Mouse (Mus musculus) Patski (cell line): ENCODE data around the gene Phf21b. TPM values are rescaled to one million over a fixed set of nuclear protein-coding genes. Genes with fewer than 3 reads are reported as not detected.

Experiments
- ATAC-seq: fragments of 100-300 bp; one replicate; pipeline ENCODE4 v1.8.0; 2021
- CTCF ChIA-PET: fragments of 350-600 bp; sonication (Branson Sonifier 250); formaldehyde crosslinking; loops from one replicate; lab custom pipeline; 2022; ENCODE audit warnings: inconsistent platforms; lab: Charles Lee
- POLR2A ChIA-PET: fragments of 350-600 bp; sonication (Branson Sonifier 250); formaldehyde crosslinking; loops from one replicate; lab custom pipeline; 2022; ENCODE audit warnings: antibody characterized with exemption, inconsistent platforms; lab: Charles Lee
- DNase-seq: peaks from one replicate; pipeline ENCODE4 v3.0.0-alpha.2; 2011; ENCODE audit warnings: low read depth, low spot score
- H3K27me3 ChIP-seq: fragments of 371-371 bp; one replicate; pipeline ENCODE4 v1.5.1; 2021
- CTCF ChIP-seq: fragments of 100-300 bp; IDR thresholded peaks from one replicate; pipeline ENCODE4 v1.5.1; 2021
- in situ Hi-C: fragments of 300-500 bp; cut with MboI; formaldehyde crosslinking; loops from 3 replicates; pipeline ENCODE4 v1.11.1; 2018; ENCODE audit warnings: low pct_unique_long_range_greater_than_20kb, mixed read lengths
- polyA plus RNA-seq: library from polyadenylated mRNA; unstranded; gene quantifications from one replicate; pipeline ENCODE4 v1.2.3, GENCODE M21; 2021

Phf21b gene
- polyA plus RNA-seq, 1 experiment from 2014 or later, result 1.8 TPM

DNA sequence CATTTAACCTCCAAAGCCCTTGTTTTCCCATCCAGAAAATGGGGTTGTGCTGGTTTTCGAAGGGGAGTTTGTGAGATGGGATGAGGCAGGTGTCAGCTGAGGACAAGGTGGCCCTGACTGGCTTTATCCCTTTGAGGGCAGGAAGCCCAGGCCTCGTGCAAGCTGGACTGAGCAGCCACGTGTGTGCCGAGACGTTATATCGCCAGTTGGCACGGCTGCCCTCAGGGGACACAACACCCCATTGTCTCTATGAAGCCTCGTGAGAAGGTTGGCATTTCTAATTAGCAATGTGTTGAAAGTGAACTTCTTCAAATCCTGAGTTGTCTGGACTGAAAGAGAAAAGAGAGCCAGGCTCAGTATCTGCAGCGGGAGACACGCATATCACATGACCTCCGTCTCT lies 37.6 kb downstream of the Phf21b start:
- no peak for TF ChIP-seq CTCF
- no peaks in the 10 kb centered on the region for H3K27me3 ChIP-seq
- in situ Hi-C loops, result no loop called here
- POLR2A ChIA-PET, result no interaction called here
- CTCF ChIA-PET, result no interaction called here
- DNase-seq, result no peak
- no peak for ATAC-seq

DNA sequence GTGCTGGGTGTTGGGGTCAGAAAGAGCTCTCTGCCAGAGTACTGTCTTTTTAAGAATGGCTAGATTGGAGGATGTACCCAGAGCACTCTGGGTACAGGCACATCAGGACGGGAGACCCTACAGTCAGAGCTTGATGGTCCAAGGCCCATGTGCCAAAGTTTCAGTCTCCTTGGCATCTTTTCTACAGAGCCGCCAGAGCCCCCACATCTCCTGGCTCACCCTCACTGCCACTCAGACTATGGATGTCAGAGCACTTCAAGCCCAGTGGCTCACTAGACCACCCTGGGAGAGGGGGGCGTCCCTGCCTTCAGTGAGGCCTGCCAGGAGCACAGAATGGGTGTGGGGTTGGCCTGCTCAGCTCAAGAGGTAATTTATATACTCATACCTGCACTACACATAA lies 38.3 kb downstream of the Phf21b start:
- CTCF ChIA-PET, result no interaction called here
- POLR2A ChIA-PET, result no interaction called here

DNA sequence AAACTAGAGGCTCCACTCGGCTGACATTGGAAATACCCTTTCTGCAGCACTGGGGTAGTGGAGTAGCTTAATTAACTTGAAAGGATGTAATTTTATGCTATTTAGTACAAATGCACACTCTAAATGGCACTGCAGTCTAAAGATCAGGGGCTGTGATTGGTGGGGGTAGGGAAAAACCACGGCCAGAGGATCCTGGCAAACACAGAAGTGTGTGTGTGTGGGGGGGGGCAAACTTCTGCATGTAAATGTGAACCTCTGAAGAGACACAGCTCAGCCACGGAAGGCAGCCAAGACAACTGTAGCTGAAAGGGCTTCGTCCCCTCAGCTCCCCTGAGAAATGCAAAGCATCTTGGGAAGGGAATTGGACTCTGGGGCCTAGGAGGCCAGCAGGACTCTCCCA lies 40.7 kb downstream of the Phf21b start:
- in situ Hi-C loops, result no loop called here
- no peaks in the 10 kb centered on the region for H3K27me3 ChIP-seq
- TF ChIP-seq CTCF, result no peak
- POLR2A ChIA-PET, result no interaction called here
- CTCF ChIA-PET, result no interaction called here
- ATAC-seq (no peak), DNase-seq (no peak)

More for the DNA sequence above, 38.3 kb downstream of the Phf21b start:
- no peak for TF ChIP-seq CTCF
- DNase-seq (no peak), ATAC-seq (no peak)
- H3K27me3 ChIP-seq, result no peaks in the 10 kb centered on the region
- in situ Hi-C loops, result no loop called here

DNA sequence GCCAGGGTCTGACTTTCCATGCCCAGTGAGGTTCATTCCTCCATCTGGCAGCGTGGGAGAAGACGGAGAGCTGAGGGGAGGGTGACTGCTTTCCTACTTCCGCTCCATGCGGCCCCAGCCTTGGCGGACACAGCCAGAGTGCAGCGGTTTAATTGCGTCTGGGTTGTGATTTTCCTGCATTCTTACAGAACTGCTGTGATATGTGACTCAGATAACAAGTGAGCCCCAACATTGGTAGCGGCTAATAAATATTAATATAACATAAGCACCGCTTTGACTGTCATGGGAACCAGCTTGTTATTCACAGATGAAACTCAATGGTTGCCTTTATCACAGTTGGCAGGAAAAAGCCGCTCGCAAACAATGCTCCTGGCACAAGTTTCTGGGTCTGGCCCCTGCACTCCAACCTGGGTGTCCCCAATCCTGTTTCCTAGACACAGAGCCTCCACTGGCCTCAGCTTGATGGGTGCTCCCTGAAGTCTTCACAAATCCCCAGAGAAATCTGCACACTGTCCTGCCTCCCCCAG lies 43.0 kb downstream of the Phf21b start:
- DNase-seq (no peak), ATAC-seq (no peak)
- ChIA-PET POLR2A (no interaction called here), CTCF (no interaction called here)
- in situ Hi-C loops, result no loop called here
- TF ChIP-seq CTCF, result no peak
- no peaks in the 10 kb centered on the region for H3K27me3 ChIP-seq

DNA sequence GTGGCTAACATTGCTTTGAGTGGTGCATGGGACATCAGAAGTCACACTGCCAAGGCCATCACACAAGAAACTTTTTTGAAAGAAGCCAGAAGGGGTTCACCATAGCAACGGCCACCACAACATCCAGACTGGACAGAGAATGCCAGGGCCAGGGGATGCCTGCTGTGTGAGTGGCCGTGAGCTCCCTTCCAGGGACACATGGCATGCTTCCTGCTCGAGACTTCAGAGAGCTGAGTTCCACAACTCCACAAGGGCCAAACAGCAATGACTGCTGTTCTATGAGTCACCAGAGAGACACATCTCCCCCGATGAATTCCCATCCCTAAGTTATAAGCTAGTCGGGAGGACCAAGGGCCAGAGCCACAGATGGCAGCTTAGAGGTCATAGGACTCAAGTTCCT lies 44.7 kb downstream of the Phf21b start:
- ATAC-seq (no peak), DNase-seq (no peak)
- H3K27me3 ChIP-seq, result no peaks in the 10 kb centered on the region
- POLR2A ChIA-PET, result no interaction called here
- CTCF ChIA-PET, result no interaction called here
- TF ChIP-seq CTCF, result no peak
- in situ Hi-C loops, result no loop called here

DNA sequence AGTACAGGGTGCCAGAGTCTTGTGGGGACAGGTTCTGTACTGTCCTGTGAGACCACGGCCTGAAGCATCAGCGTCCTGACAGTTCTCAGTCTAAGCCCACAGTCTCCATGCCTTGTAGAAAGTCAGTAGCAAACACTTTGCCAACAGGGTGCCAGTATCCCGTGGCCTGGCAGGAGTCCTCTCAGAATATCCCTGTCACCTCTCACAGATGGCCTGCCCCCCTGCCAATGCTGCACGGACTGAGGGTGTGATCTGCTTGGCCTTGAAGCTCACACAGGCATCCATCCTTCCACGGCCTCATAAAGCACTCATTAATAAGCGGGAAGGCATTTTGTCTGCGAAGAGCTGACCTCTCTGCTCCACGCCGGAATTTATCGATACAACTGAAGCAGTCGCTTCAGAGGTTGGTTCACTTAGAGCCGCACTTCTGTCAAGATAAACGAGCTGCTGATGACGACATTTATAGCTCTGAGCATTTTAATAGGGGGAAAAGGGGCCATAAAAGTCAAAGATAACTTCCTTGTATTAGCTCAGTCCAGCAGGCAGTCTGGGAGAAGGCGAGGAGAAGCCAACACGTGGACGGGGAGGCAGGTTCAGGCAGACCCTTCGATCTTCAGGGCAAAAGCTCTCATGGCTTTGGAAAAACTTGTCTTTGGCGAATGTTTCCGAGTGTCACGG lies 46.4 kb downstream of the Phf21b start:
- no peaks in the 10 kb centered on the region for H3K27me3 ChIP-seq
- CTCF ChIA-PET, result no interaction called here
- DNase-seq, result no peak
- in situ Hi-C loops, result no loop called here
- no peak for TF ChIP-seq CTCF
- no peak for ATAC-seq
- POLR2A ChIA-PET, result no interaction called here

DNA sequence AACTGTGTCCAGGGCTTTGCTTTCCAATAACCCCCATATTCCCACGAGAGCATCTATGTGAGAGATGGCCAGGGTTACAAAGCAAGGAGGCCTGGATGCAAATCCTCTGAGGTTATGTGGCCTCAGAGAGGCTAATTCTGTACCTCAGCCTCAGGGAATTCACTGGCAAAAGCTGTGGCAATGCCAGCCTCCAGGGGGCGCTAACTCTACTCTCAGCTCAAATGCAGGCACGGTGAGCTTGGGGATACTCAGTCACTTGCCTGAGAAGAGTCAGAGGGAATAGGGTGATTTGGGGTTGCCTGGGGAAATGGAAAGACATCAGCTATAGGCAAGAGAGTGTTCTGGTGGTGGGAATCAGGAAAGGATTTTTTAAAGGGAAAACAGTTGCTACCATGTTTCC lies 52.2 kb downstream of the Phf21b start:
- no peak for DNase-seq
- CTCF ChIA-PET, result interaction anchor here (0.7 to 1.4 kb wide), 6 partner anchors 13 to 268 kb away, joined by 3 to 4 read pairs (median 4); partner anchors contain the start of gene 5031439G07Rik
- no peak for ATAC-seq
- no peaks in the 10 kb centered on the region for H3K27me3 ChIP-seq
- TF ChIP-seq CTCF, result no peak
- in situ Hi-C loops, result no loop called here
- POLR2A ChIA-PET, result no interaction called here

DNA sequence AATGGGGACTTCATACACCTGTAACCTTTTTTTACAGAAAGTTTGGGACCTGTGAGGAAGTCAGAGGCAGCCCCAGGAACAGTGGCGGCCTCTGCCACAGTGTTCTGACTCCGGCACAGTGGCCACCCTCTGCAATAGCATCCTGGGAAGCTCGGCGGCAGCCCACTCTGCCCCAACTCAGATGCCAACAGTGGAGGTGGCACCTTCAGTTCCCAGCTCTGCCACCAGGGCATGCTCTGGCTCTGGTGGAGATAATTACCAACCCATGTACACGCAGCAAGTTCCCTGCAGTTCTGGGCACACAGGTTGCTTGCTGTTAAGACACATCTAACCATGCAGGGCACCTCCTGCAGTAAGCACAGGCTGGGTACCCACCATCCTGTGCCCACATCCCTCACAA lies 55.7 kb downstream of the Phf21b start:
- DNase-seq (no peak), ATAC-seq (no peak)
- in situ Hi-C loops, result no loop called here
- no peaks in the 10 kb centered on the region for H3K27me3 ChIP-seq
- POLR2A ChIA-PET, result interaction anchor here (0.9 kb wide), 1 partner anchor 198 kb away, joined by 3 read pairs; no protein-coding TSS in a partner anchor
- TF ChIP-seq CTCF, result no peak
- CTCF ChIA-PET, result interaction anchor here (1.9 kb wide), 1 partner anchor 92 kb away, joined by 6 read pairs; no protein-coding TSS in a partner anchor

DNA sequence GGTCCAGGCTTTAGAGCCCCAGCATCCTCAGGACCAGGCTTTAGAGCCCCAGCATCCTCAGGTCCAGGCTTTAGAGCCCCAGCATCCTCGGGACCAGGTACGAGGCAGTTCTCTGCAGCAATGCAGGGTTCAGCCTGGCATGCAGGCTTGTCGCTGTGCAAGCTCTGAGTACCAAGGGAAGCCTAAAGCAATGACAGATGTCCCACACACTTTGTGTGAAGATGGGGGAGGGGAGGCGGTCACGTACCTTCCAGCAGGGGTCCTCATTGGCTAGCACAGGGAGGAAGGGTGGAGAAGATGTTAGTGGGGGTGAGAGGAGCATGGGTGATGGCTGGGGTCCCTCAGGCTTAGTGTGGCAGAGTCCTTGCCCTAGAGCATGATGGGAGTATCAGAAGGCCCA lies 62.2 kb downstream of the Phf21b start:
- DNase-seq (no peak), ATAC-seq (no peak)
- in situ Hi-C loops, result no loop called here
- POLR2A ChIA-PET, result no interaction called here
- H3K27me3 ChIP-seq, result no peaks in the 10 kb centered on the region
- TF ChIP-seq CTCF, result no peak
- CTCF ChIA-PET, result no interaction called here

DNA sequence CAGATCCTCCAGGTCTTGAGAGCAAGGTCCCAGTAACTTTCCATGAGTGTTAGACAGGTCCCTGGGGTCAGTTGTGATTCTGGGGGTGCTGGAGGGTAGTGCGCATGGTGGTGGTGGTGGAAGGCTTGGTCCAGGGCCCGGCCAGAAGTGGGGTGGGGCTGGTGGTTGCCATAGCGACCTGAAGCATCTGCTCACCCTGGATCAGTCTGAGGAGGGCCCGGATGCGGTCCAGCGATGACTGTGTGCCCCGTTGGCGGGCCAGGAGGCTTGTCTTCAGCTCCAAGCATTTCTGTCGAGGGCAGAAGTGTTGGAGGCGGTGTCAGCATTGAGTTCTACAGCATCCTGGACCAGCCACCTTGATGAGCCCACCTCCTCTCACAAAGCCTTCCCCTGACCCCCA lies 68.7 kb downstream of the Phf21b start:
- H3K27me3 ChIP-seq, result no peaks in the 10 kb centered on the region
- no peak for ATAC-seq
- in situ Hi-C loops, result no loop called here
- POLR2A ChIA-PET, result no interaction called here
- CTCF ChIA-PET, result no interaction called here
- no peak for DNase-seq
- no peak for TF ChIP-seq CTCF

DNA sequence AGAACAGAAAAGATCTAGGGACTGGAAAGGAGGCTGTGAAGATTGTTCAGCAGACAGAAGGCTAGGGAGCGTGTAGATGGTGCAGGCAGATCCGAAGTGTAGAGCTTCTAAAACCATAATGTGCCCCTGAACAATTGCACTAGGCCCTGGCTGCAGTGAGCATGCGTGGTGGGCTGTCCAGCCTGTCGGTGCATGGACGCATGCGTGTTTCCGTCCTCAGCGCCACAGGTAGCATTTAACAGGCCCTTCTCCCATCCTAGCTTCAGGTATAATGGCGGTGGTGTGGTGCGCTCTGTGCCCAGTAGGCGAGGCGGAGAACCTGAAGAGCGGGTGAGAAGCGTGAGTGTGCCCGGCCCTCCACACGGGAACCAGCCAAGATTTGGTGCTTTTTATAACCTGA lies 71.0 kb downstream of the Phf21b start:
- in situ Hi-C loops, result no loop called here
- DNase-seq (no peak), ATAC-seq (no peak)
- H3K27me3 ChIP-seq, result no peaks in the 10 kb centered on the region
- ChIA-PET POLR2A (no interaction called here), CTCF (no interaction called here)
- no peak for TF ChIP-seq CTCF

DNA sequence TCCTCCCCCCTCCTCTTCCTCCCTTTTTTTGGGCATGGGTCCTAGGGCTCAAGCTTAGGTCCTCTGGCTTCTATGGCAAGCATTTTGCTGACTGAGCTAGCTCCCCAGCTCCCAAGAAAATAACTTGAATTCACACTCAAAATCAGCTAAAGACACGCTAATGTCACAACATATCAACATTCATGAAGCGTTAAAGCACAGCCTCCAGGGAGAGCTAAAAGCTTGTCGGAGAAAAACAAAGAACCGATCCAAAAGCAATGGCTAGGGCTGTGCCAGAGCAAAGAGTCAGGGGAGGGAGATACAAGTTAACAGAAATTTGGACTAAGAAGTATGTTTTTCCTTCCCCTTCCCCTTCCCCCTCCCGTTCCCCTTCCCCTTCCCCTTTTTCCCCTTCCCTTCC lies 77.3 kb downstream of the Phf21b start:
- CTCF ChIA-PET, result no interaction called here
- in situ Hi-C loops, result no loop called here
- no peak for DNase-seq
- no peak for ATAC-seq
- no peaks in the 10 kb centered on the region for H3K27me3 ChIP-seq
- POLR2A ChIA-PET, result no interaction called here
- TF ChIP-seq CTCF, result no peak
